Mouse (Mus musculus): ENCODE measurements around the gene Sipa1.

DNA sequence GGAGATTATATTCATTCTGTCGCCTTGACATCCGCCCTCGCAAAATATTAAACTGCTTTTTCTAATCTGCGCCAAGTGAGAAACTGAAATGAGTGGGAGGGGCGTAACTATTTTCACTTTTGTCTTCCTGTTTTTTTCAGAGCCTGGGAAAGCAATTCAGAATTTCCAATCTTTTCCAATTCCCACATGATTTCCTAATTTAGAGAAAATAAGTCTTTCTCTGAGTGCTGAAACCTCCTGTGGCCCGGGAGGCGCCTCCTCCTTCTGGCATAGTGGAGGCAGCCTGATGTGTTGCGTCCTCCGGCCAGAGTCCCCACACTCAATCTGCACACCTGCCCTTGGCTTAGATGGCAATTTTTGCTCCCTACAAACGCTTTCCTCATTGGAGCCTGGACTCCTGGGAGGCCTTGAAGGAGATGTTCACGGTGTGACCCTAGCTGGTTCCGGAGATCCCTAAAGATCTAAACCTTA, 26.9 kb downstream of the Sipa1 start:
- TF ChIP-seq GATA1 (IDR thresholded peaks at IDR 0.05; ENCODE audit: borderline replicate concordance, low read length) (no peak), CTCF (IDR thresholded peaks at IDR 0.05; ENCODE audit: low read depth, low read length) (no peak), TAL1 (conservative IDR thresholded peaks at IDR 0.05; ENCODE audit: low read depth, low read length) (no peak)
